In the genomic region with DNA sequence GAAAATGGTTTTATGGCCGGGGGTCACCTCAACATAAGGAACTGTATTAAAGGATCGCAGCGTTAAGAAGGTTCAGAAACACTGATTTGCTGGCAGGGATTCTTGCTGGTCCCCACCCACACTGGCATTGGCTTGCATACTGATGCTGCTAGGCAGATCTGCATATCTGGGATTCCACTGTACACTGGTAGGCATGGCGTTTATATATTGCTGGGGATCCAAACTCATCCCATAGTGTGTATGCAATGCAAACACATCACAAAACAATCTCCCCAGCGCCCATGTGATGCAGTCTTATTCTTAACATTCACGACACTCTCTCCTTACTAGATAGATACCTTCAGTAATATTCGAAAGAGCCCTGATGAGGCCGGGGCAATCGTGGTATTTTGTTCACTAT, we compare ENCODE assay signal across 18 mouse cellular contexts.
DNase-seq lines count a peak whose midpoint lies in the region; ATAC-seq and TF ChIP-seq lines count a peak whose summit lies in the region.
"Had no signal": no experiment of that assay in that cellular context is flagged by ENCODE, and none has a peak within 500 bp of the region (broad histone marks: within the 10 kb centered on the region; RNA-seq: fewer than 3 reads in every experiment).

No protein-coding gene starts in this region.

- ATAC-seq in liver, embryonic 12.5 days, result no peak
- no peak for ATAC-seq in liver, embryonic 16.5 days (ENCODE audit: low read depth)
- no peak for ATAC-seq in hindbrain, postnatal 0 days
- ATAC-seq: forebrain, embryonic 15.5 days had no signal

- TF ChIP-seq CTCF in liver, adult 2 months (IDR thresholded peaks at IDR 0.05; ENCODE audit: low read depth, low read length), result no peak
- TF ChIP-seq CTCF in hindbrain, postnatal 0 days (IDR thresholded peaks at IDR 0.05; ENCODE audit: low read depth), result no peak

- no peaks in the 10 kb centered on the region for H3K27me3 ChIP-seq in liver, adult 2 months (ENCODE audit: control insufficient read depth, insufficient read depth, low read length)
- no peaks in the 10 kb centered on the region for H3K27me3 ChIP-seq in liver, embryonic 12.5 days (replicated peaks)
- no peaks in the 10 kb centered on the region for H3K27me3 ChIP-seq in liver, embryonic 16.5 days (ENCODE audit: control insufficient read depth, insufficient read depth, low read depth, low read length)
- H3K27me3 ChIP-seq in hindbrain, postnatal 0 days (ENCODE audit: insufficient read depth, low read length), result no peaks in the 10 kb centered on the region
- H3K27me3 ChIP-seq: embryonic facial prominence, embryonic 15.5 days; forebrain, embryonic 15.5 days; heart, embryonic 13.5 days had no signal

- no peak for TF ChIP-seq POLR2A in liver, adult 2 months (IDR thresholded peaks at IDR 0.05; ENCODE audit: extremely low read depth, insufficient read depth, low read length)

- 95% methylated on average over 9 of the region's 9 CpGs for WGBS in liver, adult 2 months
- WGBS in liver, embryonic 12.5 days (ENCODE audit: insufficient replicate concordance), result 79% methylated on average over 9 of the region's 9 CpGs
- WGBS in liver, embryonic 16.5 days (ENCODE audit: insufficient replicate concordance), result 71% methylated on average over 9 of the region's 9 CpGs
- 91% methylated on average over 9 of the region's 9 CpGs for WGBS in hindbrain, postnatal 0 days

- H3K4me3 ChIP-seq in liver, adult 2 months (ENCODE audit: insufficient read depth, low read depth, low read length), result no peak overlapping the region
- no peak overlapping the region for H3K4me3 ChIP-seq in liver, embryonic 12.5 days
- no peak overlapping the region for H3K4me3 ChIP-seq in liver, embryonic 16.5 days (ENCODE audit: low read depth, low read length)
- H3K4me3 ChIP-seq in hindbrain, postnatal 0 days (ENCODE audit: low read length), result no peak overlapping the region
- H3K4me3 ChIP-seq: embryonic facial prominence, embryonic 15.5 days; erythroblast, embryonic 14.5 days; forebrain, embryonic 10.5 days; forebrain, embryonic 15.5 days; heart, embryonic 13.5 days had no signal

- H3K36me3 ChIP-seq in liver, adult 2 months (ENCODE audit: control insufficient read depth, insufficient read depth, low read length), result no peaks in the 10 kb centered on the region
- no peaks in the 10 kb centered on the region for H3K36me3 ChIP-seq in liver, embryonic 12.5 days
- H3K36me3 ChIP-seq in liver, embryonic 16.5 days (ENCODE audit: control insufficient read depth, insufficient read depth), result no peaks in the 10 kb centered on the region
- H3K36me3 ChIP-seq in hindbrain, postnatal 0 days (ENCODE audit: insufficient read depth, low read length), result no peaks in the 10 kb centered on the region
- H3K36me3 ChIP-seq: embryonic facial prominence, embryonic 15.5 days; forebrain, embryonic 10.5 days; forebrain, embryonic 15.5 days; heart, embryonic 13.5 days had no signal

- H3K79me2 ChIP-seq in liver, adult 2 months (ENCODE audit: control insufficient read depth, insufficient read depth, low read length), result no peaks in the 10 kb centered on the region

- no peaks in the 10 kb centered on the region for H3K9me3 ChIP-seq in liver, embryonic 12.5 days (replicated peaks)
- no peaks in the 10 kb centered on the region for H3K9me3 ChIP-seq in liver, embryonic 16.5 days (replicated peaks; ENCODE audit: control insufficient read depth, low read length)
- no peaks in the 10 kb centered on the region for H3K9me3 ChIP-seq in hindbrain, postnatal 0 days (ENCODE audit: low read length)
- H3K9me3 ChIP-seq: embryonic facial prominence, embryonic 15.5 days; forebrain, embryonic 10.5 days; forebrain, embryonic 15.5 days; heart, embryonic 13.5 days had no signal

- peaks cover 23% of the 10 kb centered on the region for H3K4me1 ChIP-seq in liver, adult 2 months (ENCODE audit: control insufficient read depth, insufficient read depth, low read length)
- H3K4me1 ChIP-seq in liver, embryonic 12.5 days, result peaks cover 39% of the 10 kb centered on the region
- peaks cover 16% of the 10 kb centered on the region for H3K4me1 ChIP-seq in liver, embryonic 16.5 days (ENCODE audit: control insufficient read depth, low read depth, low read length)
- H3K4me1 ChIP-seq in hindbrain, postnatal 0 days (ENCODE audit: insufficient read depth, low read length), result no peaks in the 10 kb centered on the region

- H3K27ac ChIP-seq in liver, adult 2 months (replicated peaks; ENCODE audit: insufficient read depth, low read depth, low read length), result peak overlapping the region; percentile 82
- H3K27ac ChIP-seq in liver, embryonic 12.5 days, result peak overlapping the region; percentile 64; the same call in 1 of the 2 replicates
- peak overlapping the region; percentile 79 for H3K27ac ChIP-seq in liver, embryonic 16.5 days (ENCODE audit: low read length)
- no peak overlapping the region for H3K27ac ChIP-seq in hindbrain, postnatal 0 days
- H3K27ac ChIP-seq: embryonic facial prominence, embryonic 15.5 days; forebrain, embryonic 10.5 days; forebrain, embryonic 15.5 days; hindbrain, embryonic 14.5 days had no signal

- no peak overlapping the region for H3K9ac ChIP-seq in liver, adult 2 months (ENCODE audit: low read depth, low read length)
- H3K9ac ChIP-seq in liver, embryonic 12.5 days, result no peak overlapping the region
- no peak overlapping the region for H3K9ac ChIP-seq in liver, embryonic 16.5 days (ENCODE audit: low read depth, low read length)
- H3K9ac ChIP-seq in hindbrain, postnatal 0 days (replicated peaks; ENCODE audit: low read length), result no peak overlapping the region
- H3K9ac ChIP-seq: embryonic facial prominence, embryonic 15.5 days; forebrain, embryonic 15.5 days; hindbrain, embryonic 14.5 days had no signal

- no peak for DNase-seq in liver, adult 2 months (ENCODE audit: extremely low read depth, low read depth, low spot score)
- DNase-seq in liver, result no peak
- DNase-seq in gastrocnemius, postnatal 4 days (ENCODE audit: low spot score in 2 of 2), result no peak
- no peak for DNase-seq in hindbrain, postnatal 0 days (ENCODE audit: low spot score)
- DNase-seq: adrenal gland, adult 8-10 months; adrenal gland, postnatal 36 days; cerebellum, adult 2 months; cerebellum, postnatal 10 days; embryo, embryonic 11 days; gastrocnemius, postnatal 36 days had no signal

- H3K4me2 ChIP-seq in liver, embryonic 12.5 days, result no peak overlapping the region
- no peak overlapping the region for H3K4me2 ChIP-seq in liver, embryonic 16.5 days (ENCODE audit: low read depth, low read length)
- no peak overlapping the region for H3K4me2 ChIP-seq in hindbrain, postnatal 0 days (ENCODE audit: low read depth, low read length)
- H3K4me2 ChIP-seq: embryonic facial prominence, embryonic 15.5 days; forebrain, embryonic 15.5 days; heart, embryonic 13.5 days; hindbrain, embryonic 14.5 days had no signal
